Mouse (Mus musculus): ENCODE results near the gene Fez2.

- TF ChIP-seq CTCF (IDR thresholded peaks at IDR 0.05; ENCODE audit: low read depth) (no peak), EP300 (IDR thresholded peaks at IDR 0.05; ENCODE audit: low read depth) (no peak)
These were observed 22.8 kb upstream of the Fez2 start for GRCm38 (mm10) chr17:78440771-78441170.

Measured in liver, embryonic 14.5 days (tissue).